Mouse (Mus musculus) adrenal gland (tissue): ENCODE data around the gene Hist2h3c1.
"Not testable (repeated sequence)": the region's sequence is repeated elsewhere in the genome, so short reads cannot be mapped to it uniquely, and the experiment has no call there.

Experiments
- intact Hi-C: fragments of 180-260 bp; cut with DNase I; formaldehyde crosslinking; loops from one replicate; pipeline ENCODE4 v1.15.1; 2025
- microRNA-seq, 2 experiments: library from miRNA; unstranded; fragments of <30 nt; microRNA quantifications; one replicate each; pipeline ENCODE4; 2019

The Hist2h3c1 gene

GRCm38 (mm10) chr3:96277800-96278624, 31.5 kb downstream of the Hist2h3c1 start:
- intact Hi-C loops: loop anchor here (5.0 kb wide), 1 partner anchor 164 kb away; no protein-coding TSS in a partner anchor

GRCm38 (mm10) chr3:96280660-96281059, 34.2 kb downstream of the Hist2h3c1 start:
- intact Hi-C loops: loop anchor here (5.0 kb wide), 1 partner anchor 222 kb away; no protein-coding TSS in a partner anchor

- intact Hi-C loops: loop anchor here (5.0 kb wide), 1 partner anchor 218 kb away; no protein-coding TSS in a partner anchor
Measured at GRCm38 (mm10) chr3:96284457-96284856, 38.0 kb downstream of the Hist2h3c1 start.

- intact Hi-C loops: not testable (repeated sequence)
Measured at GRCm38 (mm10) chr3:96287334-96287733, 40.8 kb downstream of the Hist2h3c1 start.

- intact Hi-C loops: no loop called here
Measured at GRCm38 (mm10) chr3:96289201-96289600, 42.7 kb downstream of the Hist2h3c1 start.

- intact Hi-C loops: not testable (repeated sequence)
Measured at GRCm38 (mm10) chr3:96290727-96291126, 44.2 kb downstream of the Hist2h3c1 start.

DNA sequence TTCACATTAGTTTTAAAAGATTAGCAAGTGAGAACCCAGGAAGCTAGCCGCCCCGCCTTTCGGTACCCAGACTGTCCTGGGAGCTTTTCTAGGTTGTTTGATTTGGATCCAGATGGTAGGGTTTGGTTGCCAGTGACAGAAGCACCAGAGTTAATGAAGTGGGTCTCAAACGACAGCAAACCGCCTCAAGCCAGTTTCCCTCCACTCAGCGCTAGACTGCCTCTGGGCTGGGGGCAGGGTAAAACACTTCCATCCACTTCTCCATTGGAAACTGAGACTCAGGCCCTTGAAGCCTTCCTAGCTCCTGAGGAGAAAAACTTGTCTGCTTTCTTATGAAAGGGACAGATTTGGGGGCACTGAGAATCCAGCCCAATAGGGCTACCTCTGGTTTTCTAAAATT, 46.2 kb downstream of the Hist2h3c1 start:
- intact Hi-C loops: no loop called here

- intact Hi-C loops: no loop called here
Measured at GRCm38 (mm10) chr3:96293368-96293767, 46.9 kb downstream of the Hist2h3c1 start.

GRCm38 (mm10) chr3:96293787-96294186, 47.3 kb downstream of the Hist2h3c1 start, which contains the start of gene Fcgr1:
Gene Fcgr1, minus strand, starts transcription at chr3:96293969.
- intact Hi-C loops: no loop called here

Small RNA genes lying within 50 kb of the gene (microRNA-seq; reads per million reads assigned to microRNA genes)
- gene Gm44492: 0 to 0.12 reads per million in 2 experiments
- gene Gm47311: 0 reads per million in 2 experiments
- 0 reads per million in 2 experiments for gene Gm47313
